Mouse (Mus musculus): ENCODE data around the gene Pacsin2.

- TF ChIP-seq POLR2A (IDR thresholded peaks at IDR 0.05; ENCODE audit: insufficient read depth, low read length) = no peak
- TF ChIP-seq CTCF (IDR thresholded peaks at IDR 0.05; ENCODE audit: low read depth, low read length) = no peak
- no peak for TF ChIP-seq EP300 (IDR thresholded peaks at IDR 0.05; ENCODE audit: insufficient read depth, low read depth, low read length)
Observed at GRCm38 (mm10) chr15:83351546-83351945, 112.9 kb downstream of the Pacsin2 start.
